Mouse (Mus musculus): ENCODE data around the gene Amn. TPM values are rescaled to one million over a fixed set of nuclear protein-coding genes. Genes with fewer than 3 reads are reported as not detected.

The Amn gene
- polyA plus RNA-seq (2012) = 0.61 and 0.62 TPM in 2 replicates

GRCm38 (mm10) chr12:111270629-111271277, at the start of gene Amn:
Gene Amn (plus strand): TSS chr12:111271095.

Other genes starting within 250 kb of the Amn start
- 18.1 and 18.2 TPM in 2 replicates for gene Rcor1, start 231.7 kb upstream of the Amn start, polyA plus RNA-seq (2012)
- 14.1 and 15.6 TPM in 2 replicates for gene Traf3, start 104.7 kb upstream of the Amn start, polyA plus RNA-seq (2012)
- not detected in 2 replicates for gene 4930595D18Rik, start 86.6 kb upstream of the Amn start, polyA plus RNA-seq (2012)
- gene Cdc42bpb, start 106.6 kb downstream of the Amn start, polyA plus RNA-seq (2012) = 13.1 and 16.5 TPM in 2 replicates
- gene Lbhd2, start 135.7 kb downstream of the Amn start, polyA plus RNA-seq (2012) = not detected in 2 replicates
- gene Exoc3l4, start 145.9 kb downstream of the Amn start, polyA plus RNA-seq (2012) = 0.93 and 1.2 TPM in 2 replicates
- 41.2 and 71.1 TPM in 2 replicates for gene Tnfaip2, start 171.4 kb downstream of the Amn start, polyA plus RNA-seq (2012)
- not detected in 2 replicates for gene Gm266, start 214.7 kb downstream of the Amn start, polyA plus RNA-seq (2012)